In the genomic region with DNA sequence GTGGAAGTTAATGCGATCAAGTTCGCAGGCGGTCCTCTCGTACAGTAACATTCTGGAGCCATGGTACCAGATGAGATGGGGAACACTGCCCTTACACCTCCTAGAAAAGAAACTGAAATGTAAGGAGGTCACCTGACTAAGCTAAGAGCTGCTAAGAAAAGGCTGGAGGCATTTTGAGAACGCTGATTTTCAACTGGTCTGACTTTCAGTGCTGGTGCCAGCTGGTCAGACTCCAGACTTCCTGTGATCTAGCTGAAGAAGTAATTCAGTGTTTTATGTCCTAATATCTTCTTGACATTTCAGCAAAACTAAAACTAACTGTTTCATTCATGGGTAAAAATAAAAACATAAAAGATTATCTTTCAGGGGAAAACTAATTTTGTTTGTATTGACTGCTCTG, we compare ENCODE assay signal across 16 mouse cellular contexts. TPM values are rescaled to one million over a fixed set of nuclear protein-coding genes. Genes with fewer than 3 reads are reported as not detected.
DNase-seq lines count a peak whose midpoint lies in the region; ATAC-seq lines count a peak whose summit lies in the region.
"Had no signal": no experiment of that assay in that cellular context is flagged by ENCODE, and none has a peak within 500 bp of the region (broad histone marks: within the 10 kb centered on the region; RNA-seq: fewer than 3 reads in every experiment).

No protein-coding gene starts in this region.

- WGBS in heart, embryonic 15.5 days = 67% methylated on average over 5 of the region's 5 CpGs

- no peaks in the 10 kb centered on the region for H3K27me3 ChIP-seq in heart, embryonic 15.5 days
- H3K27me3 ChIP-seq: embryonic facial prominence, embryonic 15.5 days; limb, embryonic 13.5 days had no signal

- 0 out of 2 replicates have a peak, but pooled peaks cover 3% of the 10 kb centered on the region for H3K4me1 ChIP-seq in heart, embryonic 15.5 days (replicated peaks)
- H3K4me1 ChIP-seq: embryonic facial prominence, embryonic 15.5 days had no signal

- no peak overlapping the region for H3K9ac ChIP-seq in heart, embryonic 15.5 days
- H3K9ac ChIP-seq: embryonic facial prominence, embryonic 15.5 days; forebrain, postnatal 0 days; limb, embryonic 13.5 days; liver, postnatal 0 days had no signal

- no peak overlapping the region for H3K4me2 ChIP-seq in heart, embryonic 15.5 days
- H3K4me2 ChIP-seq: embryonic facial prominence, embryonic 15.5 days; limb, embryonic 13.5 days had no signal

- no peak for ATAC-seq in heart, embryonic 15.5 days (replicated peaks; ENCODE audit: insufficient number of reproducible peaks, insufficient read depth, low FRiP score, low read depth)
- ATAC-seq: forebrain, postnatal 0 days; liver, postnatal 0 days had no signal

- H3K4me3 ChIP-seq in heart, embryonic 15.5 days = no peak overlapping the region
- H3K4me3 ChIP-seq: embryonic facial prominence, embryonic 15.5 days; left cerebral cortex, adult 2 months; limb, embryonic 13.5 days had no signal

- DNase-seq in cerebellum, postnatal 14 days = peak; percentile 31 to 37
- no peak for DNase-seq in cerebellum, adult 11-12 months
- DNase-seq in heart, adult 11 months = no peak
- peak; percentile 50 for DNase-seq in lung, postnatal 10 days
- no peak for DNase-seq in lung, postnatal 4 days
- no peak for DNase-seq in right cerebral cortex, adult 18-20 months
- DNase-seq in embryo, embryonic 10.5 days (ENCODE audit: low spot score) = no peak
- DNase-seq: forebrain, postnatal 0 days; liver, postnatal 0 days; thymus, postnatal 36 days had no signal

- no peaks in the 10 kb centered on the region for H3K9me3 ChIP-seq in heart, embryonic 15.5 days (replicated peaks)
- H3K9me3 ChIP-seq: embryonic facial prominence, embryonic 15.5 days; limb, embryonic 13.5 days had no signal

- peak overlapping the region; percentile 27; the same call in 1 of the 2 replicates for H3K27ac ChIP-seq in heart, embryonic 15.5 days
- H3K27ac ChIP-seq: embryonic facial prominence, embryonic 15.5 days; left cerebral cortex, adult 2 months; limb, embryonic 13.5 days; stomach, postnatal 0 days had no signal

- H3K36me3 ChIP-seq in heart, embryonic 15.5 days = no peaks in the 10 kb centered on the region

RNA-seq across cellular contexts. Expression of a gene that starts 10.1 kb away (rescaled TPM):
- polyA plus RNA-seq in heart, embryonic 15.5 days (2015; fragmentation: Nextera tagmentation; extraction: Ambion mirVana) = 3.5 and 28.8 TPM in 2 replicates
- polyA plus RNA-seq: liver, postnatal 0 days had no signal

RNA-seq across cellular contexts. Expression of a gene that starts 19.6 kb away (rescaled TPM):
- polyA plus RNA-seq in heart, embryonic 15.5 days (2015; fragmentation: Nextera tagmentation; extraction: Ambion mirVana) = 0.25 and 0.74 TPM in 2 replicates
- polyA plus RNA-seq: large intestine, adult 2 months; limb, embryonic 13.5 days; stomach, postnatal 0 days had no signal

RNA-seq across cellular contexts. Expression of a gene that starts 35.1 kb away (rescaled TPM):
- 6.4 and 6.5 TPM in 2 replicates for polyA plus RNA-seq in heart, embryonic 15.5 days (2015; fragmentation: Nextera tagmentation; extraction: Ambion mirVana)

Comparison
In these comparisons a context has a peak if more than half of its experiments do, and no peak if none do; other contexts are left out.
1. DNase-seq: peak in cerebellum, postnatal 14 days (2 of 2) and lung, postnatal 10 days (single experiment); none in cerebellum, adult 11-12 months (single experiment), heart, adult 11 months (single experiment), lung, postnatal 4 days (0 of 2), right cerebral cortex, adult 18-20 months (single experiment) and embryo, embryonic 10.5 days (single experiment).